Comparison of ENCODE assay signal across 29 mouse cellular contexts in the genomic region with DNA sequence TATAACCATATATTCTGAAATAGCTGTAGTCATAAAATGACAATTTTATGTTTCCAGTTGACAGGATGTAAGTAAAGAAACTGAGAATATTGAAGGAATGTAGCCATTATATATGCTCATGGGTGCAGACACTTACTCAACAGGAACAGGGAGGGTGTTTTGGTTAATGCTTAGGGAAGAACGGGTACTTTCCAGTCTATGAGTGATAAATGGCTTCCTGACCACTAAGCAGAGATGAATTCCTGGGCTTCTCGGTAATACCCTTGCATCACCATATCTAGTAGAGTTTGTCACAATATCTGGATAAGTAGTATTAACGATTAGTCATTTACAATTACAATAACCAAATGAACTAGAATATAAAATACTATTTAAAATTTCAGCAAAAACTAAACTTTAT.
"Had no signal": no experiment of that assay in that cellular context is flagged by ENCODE, and none has a peak within 500 bp of the region (broad histone marks: within the 10 kb centered on the region; RNA-seq: fewer than 3 reads in every experiment).

No protein-coding gene starts in this region.

- ATAC-seq: hindbrain, embryonic 16.5 days; inflammation-experienced regulatory T-cells, adult 6 months; intestine, embryonic 16.5 days had no signal

- H3K4me3 ChIP-seq: gastrocnemius, adult 2 months; heart, embryonic 10.5 days; heart, embryonic 12.5 days; hindbrain, embryonic 10.5 days; hindbrain, embryonic 12.5 days; kidney, embryonic 15.5 days; limb, embryonic 10.5 days; limb, embryonic 12.5 days; liver, embryonic 13.5 days; liver, embryonic 15.5 days had no signal

- H3K4me2 ChIP-seq: heart, embryonic 12.5 days; hindbrain, embryonic 12.5 days; hindbrain, embryonic 14.5 days; kidney, embryonic 15.5 days; limb, embryonic 12.5 days; liver, embryonic 11.5 days; liver, embryonic 13.5 days; liver, embryonic 15.5 days had no signal

- H3K9ac ChIP-seq: heart, embryonic 12.5 days; hindbrain, embryonic 12.5 days; hindbrain, embryonic 14.5 days; kidney, embryonic 15.5 days; limb, embryonic 12.5 days; liver, embryonic 13.5 days; liver, embryonic 15.5 days had no signal

- H3K9me3 ChIP-seq: heart, embryonic 10.5 days; heart, embryonic 12.5 days; hindbrain, embryonic 10.5 days; hindbrain, embryonic 12.5 days; kidney, embryonic 15.5 days; limb, embryonic 10.5 days; limb, embryonic 12.5 days; liver, embryonic 13.5 days; liver, embryonic 15.5 days had no signal

- H3K27me3 ChIP-seq: heart, embryonic 12.5 days; hindbrain, embryonic 12.5 days; kidney, embryonic 15.5 days; limb, embryonic 12.5 days; liver, embryonic 13.5 days; liver, embryonic 15.5 days had no signal

- H3K27ac ChIP-seq: gastrocnemius, adult 2 months; heart, embryonic 10.5 days; hindbrain, embryonic 10.5 days; hindbrain, embryonic 12.5 days; hindbrain, embryonic 14.5 days; kidney, embryonic 15.5 days; kidney, postnatal 0 days; limb, embryonic 10.5 days; limb, embryonic 12.5 days; liver, embryonic 13.5 days; liver, embryonic 15.5 days had no signal

- DNase-seq: gastrocnemius, adult 2 months; gastrocnemius, postnatal 10 days; gastrocnemius, postnatal 25 days; heart, adult 18-20 months; heart, postnatal 10 days; heart, postnatal 4 days; kidney, adult 11 months; kidney, adult 2 months; kidney, adult 9 months; kidney, postnatal 14 days; kidney, postnatal 36 days; layer of hippocampus, adult 9-11 months; layer of hippocampus, postnatal 36 days; liver; liver, embryonic 13.5 days had no signal

- H3K4me1 ChIP-seq: heart, embryonic 10.5 days; heart, embryonic 12.5 days; kidney, embryonic 15.5 days; liver, embryonic 15.5 days had no signal

- H3K36me3 ChIP-seq: heart, embryonic 10.5 days; heart, embryonic 12.5 days; hindbrain, embryonic 10.5 days; hindbrain, embryonic 12.5 days; kidney, embryonic 15.5 days; limb, embryonic 10.5 days; limb, embryonic 12.5 days; liver, embryonic 13.5 days; liver, embryonic 15.5 days had no signal
